Mouse (Mus musculus): ENCODE data around the gene Gdf9.
"Not testable (repeated sequence)": the region's sequence is repeated elsewhere in the genome, so short reads cannot be mapped to it uniquely, and the experiment has no call there.

The Gdf9 gene

DNA sequence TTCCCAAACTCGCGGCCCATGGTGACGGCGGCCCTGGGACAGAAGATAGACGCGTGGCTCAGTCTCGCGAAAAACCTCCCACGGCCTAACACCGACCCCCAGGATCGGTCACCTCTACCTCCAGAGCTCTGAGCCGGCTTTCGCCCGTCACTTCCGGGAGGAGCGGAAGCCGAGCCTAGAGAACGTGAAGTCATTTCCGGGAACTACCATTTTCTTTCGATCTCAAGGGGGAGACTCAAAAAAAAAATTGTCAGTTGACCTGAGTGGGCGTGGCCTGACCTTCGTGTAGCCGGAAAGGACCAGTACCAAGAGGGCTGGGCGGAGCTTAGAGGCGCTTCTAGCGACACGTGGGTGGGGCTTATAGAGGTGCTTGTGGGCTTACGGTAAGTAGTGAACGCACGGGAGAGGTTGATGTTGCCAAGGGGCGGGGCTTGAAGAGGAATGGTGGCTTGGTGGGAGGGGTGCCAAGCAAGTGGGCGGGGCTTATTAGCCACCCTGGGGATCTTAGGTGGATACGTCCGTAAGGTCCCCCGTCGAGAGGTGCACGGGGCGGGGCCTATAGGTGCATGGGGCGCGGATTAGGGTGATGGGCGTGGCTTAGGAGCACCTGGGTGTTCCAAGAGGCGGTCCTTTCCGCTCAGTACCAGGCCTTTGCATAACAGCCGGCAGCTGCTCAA, at the start of gene Gdf9, which contains the start of gene Uqcrq:
Gene Gdf9, plus strand, starts transcription at position 354 of the 677 bp plus-strand sequence.
Gene Uqcrq, minus strand, starts transcription at position 162 of the 677 bp plus-strand sequence.
- peak; percentile 100 for DNase-seq (ENCODE audit: low spot score)

DNA sequence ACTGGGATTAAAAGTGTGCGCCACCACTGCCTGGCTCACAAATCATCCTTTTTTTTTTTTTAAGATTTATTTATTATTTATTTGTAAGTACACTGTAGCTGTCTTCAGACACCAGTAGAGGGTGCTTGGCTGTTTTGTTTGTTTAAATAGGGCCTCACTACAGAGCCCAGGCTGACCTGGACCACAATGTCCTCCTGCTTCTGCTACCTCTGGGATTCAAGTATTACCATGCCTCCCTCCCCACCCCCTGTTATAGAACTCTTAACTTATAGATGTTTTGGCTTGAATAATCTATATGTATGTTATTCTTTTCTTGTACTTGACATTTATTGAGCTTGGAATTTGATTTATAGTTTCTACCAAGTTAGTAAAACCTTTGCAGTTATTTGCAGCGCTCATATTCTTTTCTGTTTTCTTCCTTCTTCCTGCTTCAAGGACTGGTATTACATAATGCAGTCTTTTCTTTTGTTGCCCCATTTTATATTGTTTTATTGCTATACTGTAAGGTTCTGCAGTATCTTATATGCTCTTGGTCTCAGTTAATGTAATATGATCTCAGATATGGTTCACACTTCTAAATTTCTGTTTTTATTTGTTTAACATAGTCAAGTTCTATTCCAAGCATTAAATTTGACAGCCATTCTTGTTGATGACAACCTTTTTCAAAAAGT, 46.9 kb upstream of the Gdf9 start:
- no peak for DNase-seq (ENCODE audit: low spot score)

DNA sequence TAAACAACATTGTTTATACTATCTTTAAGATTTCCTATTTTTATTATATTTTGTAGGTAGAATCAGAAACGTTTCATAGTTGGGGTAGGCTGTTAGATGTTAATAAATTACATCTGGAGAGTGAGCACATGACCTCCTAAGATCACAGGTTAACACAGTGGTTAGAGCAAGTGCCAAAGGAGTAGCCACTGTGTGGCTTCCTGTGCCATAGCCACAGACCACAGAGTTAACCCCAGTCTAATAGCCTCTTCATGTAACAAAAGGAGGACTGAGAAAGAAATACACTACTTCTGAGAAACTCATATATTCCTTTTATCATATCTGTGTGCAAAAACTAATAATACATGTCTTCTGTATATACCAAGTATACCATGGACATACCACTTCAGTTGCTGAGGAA, 37.0 kb upstream of the Gdf9 start:
- DNase-seq (ENCODE audit: low spot score) = no peak

DNA sequence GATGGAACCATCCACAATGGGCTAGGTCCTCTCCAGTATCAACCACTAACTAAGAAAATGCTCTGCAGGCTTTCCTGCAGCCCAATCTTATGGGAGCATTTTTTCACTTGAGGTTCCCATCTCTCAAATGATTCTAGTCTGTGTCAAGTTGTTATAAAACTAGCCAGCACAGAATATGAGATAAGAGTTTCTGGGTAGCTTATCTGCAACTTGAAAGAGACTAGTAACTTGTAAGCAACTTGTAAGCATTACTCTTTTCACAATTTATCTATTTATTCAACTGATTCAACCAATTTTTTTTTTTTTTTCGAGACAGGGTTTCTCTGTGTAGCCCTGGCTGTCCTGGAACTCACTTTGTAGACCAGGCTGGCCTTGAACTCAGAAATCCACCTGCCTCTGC, 27.2 kb upstream of the Gdf9 start:
- DNase-seq (ENCODE audit: low spot score) = no peak

DNA sequence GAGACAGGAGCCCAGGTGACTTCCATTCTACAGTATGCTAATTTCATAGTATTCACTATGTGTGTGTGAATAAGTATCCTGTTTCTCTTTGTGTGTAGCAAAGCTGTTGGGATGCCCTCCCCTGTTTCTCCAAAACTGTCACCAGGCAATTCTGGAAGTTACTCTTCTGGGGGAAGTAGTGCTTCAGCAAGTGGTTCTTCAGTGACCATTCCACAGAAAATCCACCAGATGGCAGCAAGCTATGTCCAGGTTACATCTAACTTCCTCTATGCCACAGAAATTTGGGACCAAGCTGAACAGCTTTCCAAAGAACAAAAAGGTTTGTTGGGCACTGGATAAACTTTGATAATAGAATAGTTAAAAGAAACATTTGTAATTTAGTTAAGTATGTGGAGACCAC, 19.1 kb upstream of the Gdf9 start:
- DNase-seq (ENCODE audit: low spot score) = no peak

DNA sequence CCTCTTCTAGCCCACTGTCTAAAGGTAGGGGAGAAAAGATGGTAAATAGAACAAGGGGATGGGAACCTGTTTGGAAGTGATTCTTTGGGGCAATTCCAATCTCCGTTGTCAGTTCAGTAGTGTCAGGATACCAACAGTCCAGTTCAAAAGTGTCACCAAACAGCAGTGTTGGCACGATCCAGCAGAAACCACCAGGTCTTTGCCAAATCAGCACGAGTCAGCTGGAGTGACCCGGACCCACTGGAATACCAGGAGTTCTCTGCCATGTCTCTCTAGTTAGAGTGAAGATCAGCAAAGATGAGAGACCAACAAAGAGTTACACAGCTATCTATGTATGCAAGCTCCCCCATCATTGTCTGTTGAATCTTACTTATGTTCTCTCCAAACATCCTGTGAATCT, 17.0 kb upstream of the Gdf9 start:
- no peak for DNase-seq (ENCODE audit: low spot score)

DNA sequence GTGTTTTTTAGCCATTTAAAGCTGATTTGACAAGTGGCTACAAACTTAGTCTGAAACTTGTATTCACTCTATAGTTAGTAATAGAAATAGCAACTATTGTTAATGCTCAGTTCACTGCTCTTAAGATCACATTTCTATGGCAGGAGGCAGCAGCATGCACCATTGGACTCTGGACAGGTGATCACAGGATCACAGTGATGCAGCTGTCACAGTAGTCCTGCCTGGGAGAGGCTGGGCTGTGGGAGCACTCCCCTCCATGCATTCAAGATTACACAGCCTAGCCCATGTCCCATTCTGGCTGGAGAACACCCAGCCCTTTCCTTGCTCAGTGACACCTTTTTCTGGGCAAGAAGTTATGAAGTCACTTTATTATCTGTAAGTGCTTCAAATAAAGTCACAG, 12.8 kb upstream of the Gdf9 start:
- DNase-seq (ENCODE audit: low spot score) = no peak

DNA sequence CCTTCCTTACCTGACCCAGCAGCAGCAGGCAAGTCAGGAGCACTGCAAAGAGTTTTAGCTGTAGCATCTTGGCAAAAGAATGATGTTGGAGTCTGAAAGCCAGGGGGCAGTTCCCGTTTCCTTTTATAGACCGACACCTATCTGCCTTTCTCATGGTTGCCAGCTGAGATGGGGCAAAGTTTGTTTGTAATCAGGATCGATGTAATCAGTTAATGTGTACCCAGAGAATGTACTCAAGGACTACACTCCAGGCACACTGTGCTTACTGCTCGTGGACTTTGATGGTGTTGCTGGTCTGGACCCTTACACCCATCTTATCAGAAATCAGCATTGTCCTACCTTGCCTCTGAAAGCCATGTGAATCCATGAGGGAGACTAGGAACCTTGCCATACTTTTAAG, 7.8 kb upstream of the Gdf9 start, which contains the start of gene Leap2:
Gene Leap2, minus strand, starts transcription at position 135 of the 400 bp plus-strand sequence.
- DNase-seq (ENCODE audit: low spot score) = no peak

DNA sequence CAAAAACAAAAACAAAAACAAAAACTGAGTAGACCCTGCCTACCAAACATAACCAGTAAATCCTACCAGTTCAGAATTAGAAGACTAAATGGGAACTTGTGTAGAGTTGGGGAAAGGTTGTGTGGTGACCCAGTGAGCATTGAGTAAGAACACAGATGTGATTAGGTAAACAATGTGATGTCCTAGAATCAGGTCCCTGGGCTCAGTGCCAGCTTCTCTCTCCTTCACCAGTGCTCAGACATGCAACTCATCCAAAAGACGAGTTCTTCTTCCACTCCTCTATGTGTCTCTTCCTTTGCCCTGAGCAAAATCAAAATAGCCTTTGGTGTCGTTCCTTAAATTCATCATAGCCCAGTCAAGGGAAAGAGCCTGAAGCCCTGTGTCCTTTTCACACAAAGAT, 6.0 kb upstream of the Gdf9 start:
- DNase-seq (ENCODE audit: low spot score) = no peak

DNA sequence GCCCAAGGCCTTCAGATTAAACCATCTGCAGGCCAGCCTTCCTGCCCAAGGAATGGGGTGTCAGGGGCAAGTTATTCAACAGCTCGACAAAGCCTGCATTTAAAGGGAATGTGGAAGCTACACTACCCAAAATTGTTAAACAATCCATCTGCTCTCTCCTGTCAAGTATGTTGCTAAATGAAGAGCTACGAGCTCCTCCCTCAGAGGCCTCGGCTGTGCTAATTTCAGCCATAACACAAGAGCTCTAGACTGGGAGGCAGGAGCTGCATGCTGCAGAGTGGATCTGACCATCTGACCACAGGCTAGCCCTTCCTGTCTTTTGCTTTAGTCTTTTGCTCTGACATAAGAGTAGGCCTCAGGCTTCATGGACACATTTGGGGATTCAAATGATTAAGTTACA, 5.6 kb upstream of the Gdf9 start:
- no peak for DNase-seq (ENCODE audit: low spot score)

DNA sequence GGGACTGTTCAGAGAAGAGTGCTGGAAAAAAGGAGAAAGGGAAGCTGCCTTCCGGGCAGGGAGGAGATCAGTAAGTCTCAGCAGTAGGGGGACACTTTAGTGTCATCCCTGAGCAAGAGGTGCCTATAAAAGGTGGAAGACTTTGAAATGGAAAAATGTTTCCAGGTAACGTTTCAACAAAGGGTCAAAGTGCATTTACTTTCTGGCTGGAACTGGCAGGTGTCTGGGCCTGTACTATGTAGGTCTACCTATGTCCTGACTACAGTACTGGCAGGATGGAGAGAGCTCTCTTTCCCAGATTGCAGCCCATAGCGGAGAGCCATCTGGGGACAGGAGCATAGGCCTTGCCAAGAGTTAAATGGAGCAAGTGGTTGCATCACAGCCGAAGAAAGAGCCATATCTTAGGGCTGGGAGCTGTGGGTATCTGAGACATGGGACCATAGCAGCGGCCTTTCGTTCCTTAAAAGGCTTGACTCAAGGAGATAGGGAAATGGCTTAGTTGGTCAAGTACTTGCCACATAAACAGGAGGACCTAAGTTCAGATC, 5.0 kb upstream of the Gdf9 start:
- DNase-seq (ENCODE audit: low spot score) = no peak

DNA sequence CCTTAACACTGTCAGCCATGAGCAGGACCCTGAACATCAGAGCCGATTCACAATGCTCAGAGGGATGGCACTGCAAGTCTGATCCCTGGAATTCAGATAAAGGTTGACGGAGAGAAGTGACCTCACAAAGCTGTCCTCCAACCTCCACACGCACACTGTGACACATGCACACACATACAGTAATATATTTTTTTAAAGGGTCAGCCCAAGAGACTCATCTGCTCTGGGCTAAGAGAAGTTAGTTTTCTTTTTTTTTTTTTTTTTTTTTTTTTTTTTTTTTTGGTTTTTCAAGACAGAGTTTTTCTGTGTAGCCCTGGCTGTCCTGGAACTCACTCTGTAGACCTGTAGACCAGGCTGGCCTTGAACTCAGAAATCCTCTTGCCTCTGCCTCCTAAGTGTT, 3.9 kb upstream of the Gdf9 start:
- DNase-seq (ENCODE audit: low spot score) = not testable (repeated sequence)

DNA sequence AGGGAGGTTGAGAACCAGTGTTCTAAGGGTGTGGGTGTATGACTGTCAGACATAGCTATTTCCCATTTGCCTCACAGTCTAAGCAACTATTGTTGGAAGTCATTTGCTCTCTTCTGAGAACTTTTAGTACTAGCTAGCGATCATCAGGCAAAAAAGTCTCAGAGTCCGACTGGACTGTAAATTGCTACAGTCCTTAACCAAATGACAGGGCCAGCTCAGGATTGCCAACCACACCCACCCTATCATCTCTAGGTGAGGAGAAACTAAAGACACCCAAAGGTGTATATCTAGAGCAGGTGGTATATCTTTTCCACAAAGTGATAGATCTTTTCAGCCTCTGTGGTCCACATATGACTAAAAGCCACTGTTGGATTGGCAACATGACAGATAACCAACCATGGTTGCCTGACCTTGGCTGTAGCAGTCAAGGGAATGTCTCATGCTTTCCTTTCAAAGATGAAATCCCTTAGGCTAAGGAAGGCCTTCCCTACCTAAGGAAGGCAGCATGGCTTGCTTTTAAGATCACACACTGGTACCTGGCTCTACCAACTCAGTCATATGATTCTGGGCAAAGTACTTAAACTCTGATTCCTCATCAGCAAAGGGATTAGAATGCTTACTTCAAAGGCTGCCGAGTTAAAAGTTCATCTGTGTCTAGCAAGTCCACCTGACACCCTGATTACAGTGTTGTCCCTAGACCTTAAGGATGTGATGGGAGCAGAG, 2.7 kb upstream of the Gdf9 start:
- DNase-seq (ENCODE audit: low spot score) = no peak

DNA sequence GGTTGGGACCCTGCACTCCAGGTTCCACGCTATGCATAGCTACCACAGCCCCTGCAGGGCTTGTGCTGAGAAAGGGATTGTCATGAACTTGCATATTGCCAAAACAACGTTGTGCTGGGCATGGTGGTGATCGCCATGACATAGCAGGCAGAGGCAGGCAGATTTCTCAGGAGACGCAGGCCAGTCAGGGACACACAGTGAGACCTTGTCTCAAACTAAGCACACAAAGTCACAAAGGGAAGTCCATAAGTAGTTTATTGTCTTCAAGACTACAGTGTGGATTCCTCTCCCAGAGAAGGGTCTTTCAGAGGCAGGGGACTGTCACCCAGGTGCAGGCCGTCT, 2.1 kb upstream of the Gdf9 start:
- DNase-seq (ENCODE audit: low spot score) = no peak

DNA sequence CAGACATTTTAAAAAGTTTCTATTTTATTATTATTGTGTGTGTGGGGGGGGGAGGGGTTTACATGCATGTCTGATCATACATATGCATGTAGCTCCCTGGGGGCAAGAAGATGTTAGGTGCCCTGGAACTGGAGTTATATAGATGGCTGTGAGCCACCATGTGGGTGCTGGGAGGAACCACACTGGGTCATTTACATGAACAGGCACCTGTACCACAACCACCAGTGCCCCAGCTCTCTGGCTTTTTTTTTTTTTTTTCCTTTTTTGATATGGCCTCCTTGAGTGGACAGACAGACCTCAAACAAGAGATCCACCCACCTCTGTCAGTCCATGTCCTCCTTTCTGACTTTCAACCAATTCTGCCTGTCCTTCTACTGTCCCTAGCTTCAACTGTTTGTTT, 1.6 kb upstream of the Gdf9 start:
- DNase-seq (ENCODE audit: low spot score) = no peak

DNA sequence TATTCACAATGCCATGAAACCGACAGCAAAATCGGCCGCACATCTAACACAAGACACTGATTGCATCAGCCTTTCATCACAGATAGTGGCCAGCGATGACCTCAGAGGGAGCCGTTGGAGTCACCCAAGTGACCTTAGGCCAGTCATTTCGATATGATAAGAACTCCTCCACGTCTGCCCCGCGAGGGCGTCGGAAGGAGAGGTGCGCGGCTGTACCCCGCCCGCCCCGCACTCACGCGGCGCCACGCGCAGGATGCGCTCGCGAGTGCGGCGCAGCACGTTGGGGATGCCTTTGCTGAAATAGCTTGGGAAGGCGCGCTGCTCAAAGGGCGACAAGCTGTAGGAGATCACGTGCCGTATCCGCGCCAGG, 538 bp upstream of the Gdf9 start:
- no peak for DNase-seq (ENCODE audit: low spot score)

DNA sequence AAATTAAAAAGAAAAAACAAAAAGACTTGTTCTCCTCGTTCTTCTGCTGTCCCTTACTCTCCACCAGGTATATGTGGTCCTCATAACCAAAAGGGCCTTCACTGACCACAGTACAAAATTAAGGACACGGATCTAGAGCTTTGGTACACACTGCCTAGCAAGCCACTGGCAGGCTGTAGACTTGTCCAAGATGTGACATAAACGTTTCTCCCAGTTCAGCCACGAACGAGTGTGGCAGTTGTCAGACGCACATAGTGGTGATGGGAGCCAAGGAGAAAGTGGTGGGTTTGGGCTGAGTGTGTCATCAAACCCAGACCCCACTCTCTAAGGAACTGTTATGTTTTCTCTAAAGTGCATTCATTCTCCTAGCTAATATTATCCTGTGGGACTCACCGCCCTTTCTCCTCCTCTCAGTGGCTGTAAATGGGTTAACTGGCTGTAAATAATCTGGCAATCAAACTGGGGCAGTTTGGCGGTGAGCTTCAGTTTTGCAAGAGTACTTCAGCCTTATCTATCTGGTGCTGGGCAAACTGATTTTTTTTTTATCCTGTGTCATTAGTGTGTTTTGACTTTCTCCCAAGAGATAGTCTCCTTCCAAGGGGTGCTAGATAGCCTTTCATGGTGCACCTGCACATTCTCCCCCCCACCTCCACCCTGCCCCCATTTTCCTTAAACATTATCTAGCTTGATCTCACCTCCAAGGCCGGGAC, 679 bp downstream of the Gdf9 start:
- DNase-seq (ENCODE audit: low spot score) = no peak

DNA sequence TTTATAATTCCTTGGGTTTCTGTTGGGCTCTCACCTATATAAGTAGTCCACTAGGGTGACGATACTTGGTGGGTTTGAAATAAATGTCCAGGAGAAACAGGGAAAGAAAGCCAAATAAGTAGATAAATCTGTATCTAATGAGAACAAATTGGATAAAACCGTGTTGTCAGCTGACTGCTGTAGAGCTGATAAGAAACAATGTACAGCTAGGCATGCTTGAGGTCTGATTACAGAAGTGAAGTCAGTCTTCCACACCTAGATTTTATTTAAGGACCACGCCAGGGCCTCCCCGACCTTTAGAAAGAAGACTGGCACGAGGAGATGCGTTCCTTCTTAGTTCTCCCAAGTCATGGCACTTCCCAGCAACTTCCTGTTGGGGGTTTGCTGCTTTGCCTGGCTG, 2.2 kb downstream of the Gdf9 start:
- no peak for DNase-seq (ENCODE audit: low spot score)

DNA sequence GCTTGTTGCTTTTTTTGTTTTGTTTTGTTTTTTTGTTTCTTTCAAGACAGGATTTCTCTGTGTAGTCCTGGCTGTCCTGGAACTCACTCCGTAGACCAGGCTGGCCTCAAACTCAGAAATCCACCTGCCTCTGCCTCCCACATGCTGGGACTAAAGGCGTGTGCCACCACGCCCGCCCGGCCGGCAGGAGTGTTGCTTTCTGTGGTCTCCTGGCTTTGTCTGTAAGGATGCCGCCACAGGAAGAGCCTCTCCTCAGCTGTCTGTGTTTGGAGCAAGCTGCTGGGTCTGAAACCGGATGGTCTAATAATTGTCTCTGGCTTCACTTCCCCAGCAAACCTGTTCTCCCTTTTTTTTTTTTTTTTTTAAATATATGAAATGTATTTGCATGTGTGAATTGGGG, 4.7 kb downstream of the Gdf9 start:
- DNase-seq (ENCODE audit: low spot score) = no peak

DNA sequence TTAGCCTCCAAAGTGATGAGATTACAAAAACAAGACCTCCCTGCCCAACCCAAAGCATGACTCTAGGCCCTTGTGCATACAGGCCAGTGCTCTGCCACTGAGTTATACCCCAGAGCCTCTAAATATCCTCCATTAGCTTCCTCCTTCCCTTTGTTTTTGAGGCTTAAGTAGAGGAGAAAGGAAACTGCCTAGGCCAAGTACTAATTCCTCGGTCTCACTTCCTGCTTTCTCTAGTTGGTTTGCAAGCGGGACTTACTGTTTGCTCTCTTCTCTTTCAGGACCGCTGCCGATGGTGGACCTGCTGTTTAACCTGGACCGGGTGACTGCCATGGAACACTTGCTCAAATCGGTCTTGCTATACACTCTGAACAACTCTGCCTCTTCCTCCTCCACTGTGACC, 5.5 kb downstream of the Gdf9 start:
- no peak for DNase-seq (ENCODE audit: low spot score)

DNA sequence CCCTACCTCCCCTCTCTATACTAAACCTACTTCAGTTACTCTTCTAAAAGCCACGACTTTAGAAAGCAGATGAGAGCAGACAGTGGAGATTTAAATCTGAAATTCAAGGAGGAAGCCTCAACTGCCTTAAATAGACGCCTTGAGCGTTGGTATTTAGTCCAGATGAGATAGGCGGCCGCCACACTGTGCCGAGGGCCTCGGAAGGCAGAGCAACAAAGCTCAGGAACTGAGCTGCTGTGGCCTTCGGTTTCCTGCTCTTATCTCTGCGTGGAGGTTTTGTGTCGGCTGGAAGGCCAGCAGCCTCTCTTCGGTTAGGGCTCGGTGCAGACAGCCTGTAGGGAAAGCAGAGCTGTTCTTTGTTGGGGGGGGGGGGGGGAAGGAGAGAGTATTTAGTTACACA, 11.1 kb downstream of the Gdf9 start:
- DNase-seq (ENCODE audit: low spot score) = no peak

DNA sequence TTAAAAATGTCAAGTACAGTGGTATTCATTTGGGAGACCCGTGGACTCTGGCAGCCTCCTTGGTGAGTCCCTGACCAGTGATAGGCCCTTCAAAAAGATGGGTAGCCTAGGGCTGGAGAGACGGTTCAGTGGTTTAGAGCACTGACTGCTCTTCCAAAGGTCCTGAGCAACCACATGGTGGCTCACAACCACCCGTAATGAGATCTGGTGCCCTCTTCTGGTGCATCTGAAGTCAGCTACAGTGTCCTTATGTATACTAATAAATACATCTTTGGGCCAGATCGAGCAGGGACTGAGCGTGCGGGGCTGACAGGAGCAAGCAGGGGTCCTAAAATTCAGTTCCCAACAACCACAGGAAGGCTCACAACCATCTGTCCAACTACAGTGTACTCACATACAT, 13.0 kb downstream of the Gdf9 start:
- no peak for DNase-seq (ENCODE audit: low spot score)

DNA sequence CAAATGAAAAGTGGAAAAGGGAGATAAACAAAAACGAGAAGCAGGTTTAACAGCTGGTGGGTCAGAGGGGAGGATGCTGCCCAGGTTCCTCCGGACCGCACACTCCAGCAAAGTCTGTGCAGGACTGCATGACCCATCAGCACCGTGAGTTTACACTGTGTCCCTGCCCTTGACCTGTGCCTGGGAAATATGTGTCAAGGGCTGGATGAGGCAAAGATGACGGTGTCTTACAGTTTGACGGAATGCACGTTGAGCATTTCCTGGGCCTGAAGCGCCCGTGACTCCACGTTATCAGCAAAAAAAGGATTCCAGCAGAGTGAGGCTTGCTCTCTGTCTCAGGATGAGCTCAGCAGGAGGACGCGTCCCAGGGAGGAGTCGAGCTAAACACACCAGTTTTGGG, 14.7 kb downstream of the Gdf9 start:
- DNase-seq (ENCODE audit: low spot score) = no peak

All from layer of hippocampus, adult 11-12 months (tissue).